Mouse (Mus musculus) neural tube, embryonic 13.5 days (tissue): Measurements from ENCODE around the gene Hexim1. TPM values are rescaled to one million over a fixed set of nuclear protein-coding genes. Genes with fewer than 3 reads are reported as not detected.
A peak's percentile ranks its signal among the peaks of the same experiment; 100 is the strongest.

Experiments
- ATAC-seq: fragments of 200-750 bp; cut with Nextera tagmentation; 2 replicates; pipeline ENCODE4 v1.8.0; 2017; ENCODE audit warnings: low read depth, mild to moderate bottlenecking, moderate TSS enrichment, moderate library complexity
- H3K27ac ChIP-seq: fragments of 300-500 bp; sonication (generic); replicated peaks from 2 replicates; pipeline ENCODE4 v1.5.1; 2015; ENCODE audit warnings: moderate library complexity, mild to moderate bottlenecking, inconsistent platforms
- H3K27me3 ChIP-seq: fragments of 300-500 bp; sonication (generic); 2 replicates; pipeline ENCODE4 v1.6.1; 2015; ENCODE audit warnings: mild to moderate bottlenecking, inconsistent platforms
- H3K36me3 ChIP-seq: fragments of 300-500 bp; sonication (generic); 2 replicates; pipeline ENCODE4 v1.6.1; 2015; ENCODE audit warnings: mild to moderate bottlenecking, inconsistent platforms
- H3K4me1 ChIP-seq: fragments of 300-500 bp; sonication (generic); replicated peaks from 2 replicates; pipeline ENCODE4 v1.6.1; 2015; ENCODE audit warnings: inconsistent platforms
- H3K4me2 ChIP-seq: fragments of 300-500 bp; sonication (generic); 2 replicates; pipeline ENCODE4 v1.6.1; 2015; ENCODE audit warnings: inconsistent platforms, mild to moderate bottlenecking, moderate library complexity
- H3K4me3 ChIP-seq: fragments of 300-500 bp; sonication (generic); 2 replicates; pipeline ENCODE4 v1.5.1; 2015; ENCODE audit warnings: mild to moderate bottlenecking, inconsistent platforms
- H3K9ac ChIP-seq: fragments of 300-500 bp; sonication (generic); 2 replicates; pipeline ENCODE4 v1.6.1; 2015; ENCODE audit warnings: moderate library complexity, mild to moderate bottlenecking, inconsistent platforms
- H3K9me3 ChIP-seq: fragments of 300-500 bp; sonication (generic); 2 replicates; pipeline ENCODE4 v1.6.1; 2016; ENCODE audit warnings: inconsistent platforms
- WGBS: fragments of 180-500 bp; shearing (Covaris S2); methylation state at CpG from one replicate; pipeline ENCODE4 v1.1.7; 2015; 5-methylcytosine and 5-hydroxymethylcytosine counted together
- polyA plus RNA-seq: library from polyadenylated mRNA; unstranded; fragments of >200 nt; fragmentation: Nextera tagmentation; extraction: Ambion mirVana; gene quantifications from 2 replicates; pipeline ENCODE4 v1.2.1, GENCODE M21; 2015

Gene Hexim1
- polyA plus RNA-seq, 1 experiment from 2014 or later, result 3.9 TPM

DNA sequence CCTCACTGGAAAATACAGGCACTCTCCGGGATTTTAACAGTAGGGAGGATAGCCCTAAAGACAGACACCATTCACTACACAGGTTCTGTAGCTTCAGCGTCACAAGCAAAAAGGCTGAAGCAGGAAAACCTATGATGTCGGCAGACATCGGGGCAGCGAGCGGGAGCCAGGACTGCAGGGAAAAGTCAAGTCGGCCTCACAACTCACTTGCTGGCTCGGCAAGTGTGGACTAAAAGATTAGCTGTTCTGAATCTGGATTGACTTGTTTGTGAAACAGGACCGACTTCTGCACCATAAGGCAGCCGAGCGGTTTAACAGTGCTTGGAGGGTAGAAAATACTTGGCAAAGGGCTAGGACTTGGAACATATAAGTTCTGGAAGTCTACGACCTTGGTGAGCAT is 3.0 kb upstream of the Hexim1 start:
- H3K4me1 ChIP-seq, result peaks cover 44% of the 10 kb centered on the region
- peaks cover 42% of the 10 kb centered on the region for H3K27me3 ChIP-seq
- no peak overlapping the region for H3K9ac ChIP-seq
- H3K36me3 ChIP-seq, result no peaks in the 10 kb centered on the region
- H3K27ac ChIP-seq, result no peak overlapping the region
- no peak for ATAC-seq
- H3K4me2 ChIP-seq, result no peak overlapping the region
- H3K9me3 ChIP-seq, result no peaks in the 10 kb centered on the region
- WGBS, result 47% methylated on average over 12 of the region's 12 CpGs
- H3K4me3 ChIP-seq, result no peak overlapping the region

DNA sequence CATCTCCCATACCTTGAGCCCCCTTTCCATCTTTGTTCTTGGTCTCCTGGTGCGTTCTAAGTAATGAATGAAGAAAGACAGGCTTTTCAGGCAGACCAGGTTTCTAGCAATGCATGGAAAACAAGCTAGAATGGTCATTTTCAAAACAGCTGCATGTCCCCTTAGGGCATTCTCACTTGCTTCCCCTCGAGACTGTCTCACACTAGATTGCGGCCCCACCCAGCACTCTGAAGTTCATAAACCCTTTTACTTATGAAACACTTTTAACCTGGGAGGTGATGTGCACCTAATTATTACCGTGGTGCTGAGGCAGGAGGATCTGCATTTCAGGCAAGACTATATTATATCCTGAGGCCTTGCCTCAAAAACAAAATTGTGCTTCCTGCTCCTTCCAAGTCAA is 2.3 kb upstream of the Hexim1 start:
- no peak overlapping the region for H3K4me3 ChIP-seq
- no peaks in the 10 kb centered on the region for H3K9me3 ChIP-seq
- no peaks in the 10 kb centered on the region for H3K36me3 ChIP-seq
- no peak overlapping the region for H3K27ac ChIP-seq
- peaks cover 42% of the 10 kb centered on the region for H3K27me3 ChIP-seq
- ATAC-seq, result no peak
- peaks cover 52% of the 10 kb centered on the region for H3K4me1 ChIP-seq
- WGBS, result 65% methylated on average over 4 of the region's 4 CpGs
- no peak overlapping the region for H3K9ac ChIP-seq
- no peak overlapping the region for H3K4me2 ChIP-seq

DNA sequence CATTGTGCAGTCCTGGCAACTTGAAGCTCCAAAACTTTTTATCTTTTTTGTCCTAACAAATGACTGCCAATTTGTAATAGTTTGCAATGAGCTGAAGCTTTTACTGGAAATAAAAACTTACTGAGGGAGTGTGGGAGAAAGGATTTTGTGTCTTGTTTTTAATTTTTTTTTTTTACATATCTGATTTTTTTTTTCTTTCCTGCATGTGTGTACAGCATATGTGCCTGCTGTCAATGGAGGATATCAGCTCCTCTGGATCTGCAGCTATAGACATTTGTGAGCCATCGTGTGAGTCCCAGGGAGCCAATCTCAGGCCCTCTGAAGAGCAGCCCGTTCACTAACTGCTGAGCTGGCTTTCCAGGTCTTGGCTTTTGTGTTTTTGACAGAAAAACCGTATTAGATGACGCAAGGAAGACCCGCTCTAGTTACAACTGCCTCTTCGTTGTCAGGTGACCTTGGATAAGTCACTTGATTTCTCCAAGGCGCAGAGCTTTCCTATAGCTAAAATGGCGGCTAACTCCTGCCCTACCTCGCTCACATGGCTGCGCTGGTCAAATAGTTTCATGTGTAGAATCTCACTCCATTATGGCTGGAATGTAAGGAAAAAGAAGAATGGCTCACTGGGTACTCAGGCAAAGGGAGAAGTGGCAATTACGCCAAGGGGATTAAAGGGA is 1.6 kb upstream of the Hexim1 start:
- peak overlapping the region; percentile 65 for H3K4me2 ChIP-seq
- peak overlapping the region; percentile 91; the same call in 1 of the 2 replicates for H3K27ac ChIP-seq
- H3K27me3 ChIP-seq, result peaks cover 42% of the 10 kb centered on the region
- no peak for ATAC-seq
- no peaks in the 10 kb centered on the region for H3K36me3 ChIP-seq
- H3K4me3 ChIP-seq, result peak overlapping the region; percentile 60
- peaks cover 56% of the 10 kb centered on the region for H3K4me1 ChIP-seq
- no peaks in the 10 kb centered on the region for H3K9me3 ChIP-seq
- WGBS, result 87% methylated on average over 11 of the region's 11 CpGs
- peak overlapping the region; percentile 90 for H3K9ac ChIP-seq

DNA sequence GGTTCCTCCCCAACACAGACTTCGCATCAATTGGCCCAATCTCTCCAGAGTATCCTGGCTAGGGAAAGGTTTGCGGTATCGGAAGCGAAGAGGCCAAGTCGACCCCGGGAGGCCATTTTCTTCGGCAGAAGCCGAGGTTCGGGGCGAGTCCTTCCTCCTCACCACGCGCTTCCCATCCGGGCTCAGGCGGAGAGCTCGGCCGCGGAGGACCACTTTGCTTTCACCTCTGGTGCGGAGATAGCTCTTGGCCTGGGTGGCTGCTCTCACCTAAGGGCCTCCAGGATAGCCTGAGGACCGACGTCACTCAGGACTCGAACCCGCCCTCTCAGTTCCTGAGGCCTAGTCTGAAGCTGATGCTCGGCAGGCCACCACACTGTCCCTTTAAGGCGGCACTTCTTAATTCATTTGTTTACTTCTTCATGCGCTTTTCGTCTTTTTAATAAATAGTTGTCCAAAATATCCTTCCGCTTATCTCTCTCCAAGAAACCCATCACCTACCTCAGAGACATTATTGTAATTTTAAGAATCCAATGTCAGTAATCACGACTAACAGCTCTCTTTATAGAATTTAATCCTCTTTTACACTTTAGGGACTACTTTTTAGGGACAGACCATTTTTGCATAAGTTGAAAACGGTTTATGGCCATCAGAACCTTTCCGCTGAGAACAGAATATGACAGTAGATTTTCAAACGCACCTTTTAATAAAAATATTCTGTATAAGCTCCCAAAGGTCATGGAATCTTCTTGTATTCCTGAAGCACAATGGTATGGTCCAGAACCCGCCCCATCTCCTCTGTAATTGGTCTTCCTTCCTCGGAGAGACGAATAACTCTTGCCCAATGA is 646 bp upstream of the Hexim1 start:
- H3K4me1 ChIP-seq, result peaks cover 56% of the 10 kb centered on the region
- ATAC-seq, result peak; percentile 84

DNA sequence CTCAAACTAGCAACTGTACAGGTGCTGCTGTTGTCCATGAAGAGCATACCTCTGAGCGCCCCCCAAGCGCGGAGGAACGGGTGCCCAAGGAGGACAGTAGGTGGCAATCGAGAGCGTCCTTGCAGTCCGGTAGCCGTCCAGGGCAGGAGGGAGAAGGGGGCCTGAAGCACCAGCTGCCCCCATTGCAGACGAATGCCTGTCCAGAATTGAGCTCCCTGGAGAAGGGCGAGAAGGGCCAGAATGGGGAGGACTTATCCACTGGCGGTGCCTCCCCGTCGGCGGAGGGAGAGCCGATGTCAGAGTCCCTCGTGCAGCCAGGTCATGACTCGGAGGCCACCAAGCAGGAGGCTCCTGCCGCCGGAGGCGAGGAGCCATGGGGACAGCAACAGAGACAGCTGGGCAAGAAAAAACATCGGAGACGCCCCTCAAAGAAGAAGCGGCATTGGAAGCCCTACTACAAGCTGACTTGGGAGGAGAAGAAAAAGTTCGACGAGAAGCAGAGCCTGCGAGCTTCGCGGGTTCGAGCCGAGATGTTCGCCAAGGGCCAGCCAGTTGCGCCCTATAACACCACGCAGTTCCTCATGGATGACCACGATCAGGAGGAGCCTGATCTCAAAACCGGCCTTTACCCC is 1.0 kb downstream of the Hexim1 start:
- H3K9me3 ChIP-seq, result no peaks in the 10 kb centered on the region
- peaks cover 21% of the 10 kb centered on the region for H3K27me3 ChIP-seq
- H3K36me3 ChIP-seq, result no peaks in the 10 kb centered on the region
- WGBS, result under 1% methylated on average over 35 of the region's 35 CpGs
- ATAC-seq, result peak; percentile 33
- H3K9ac ChIP-seq, result peak overlapping the region; percentile 81
- H3K4me3 ChIP-seq, result peak overlapping the region; percentile 60
- peaks cover 46% of the 10 kb centered on the region for H3K4me1 ChIP-seq
- peak overlapping the region; percentile 93 for H3K27ac ChIP-seq
- peak overlapping the region; percentile 94 for H3K4me2 ChIP-seq

More for the DNA sequence above, 646 bp upstream of the Hexim1 start:
- peak overlapping the region; percentile 65 for H3K4me2 ChIP-seq
- peaks cover 37% of the 10 kb centered on the region for H3K27me3 ChIP-seq
- peak overlapping the region; percentile 91 for H3K27ac ChIP-seq
- H3K9ac ChIP-seq, result peak overlapping the region; percentile 90
- H3K9me3 ChIP-seq, result no peaks in the 10 kb centered on the region
- peak overlapping the region; percentile 60 for H3K4me3 ChIP-seq
- no peaks in the 10 kb centered on the region for H3K36me3 ChIP-seq
- 1% methylated on average over 34 of the region's 34 CpGs for WGBS

DNA sequence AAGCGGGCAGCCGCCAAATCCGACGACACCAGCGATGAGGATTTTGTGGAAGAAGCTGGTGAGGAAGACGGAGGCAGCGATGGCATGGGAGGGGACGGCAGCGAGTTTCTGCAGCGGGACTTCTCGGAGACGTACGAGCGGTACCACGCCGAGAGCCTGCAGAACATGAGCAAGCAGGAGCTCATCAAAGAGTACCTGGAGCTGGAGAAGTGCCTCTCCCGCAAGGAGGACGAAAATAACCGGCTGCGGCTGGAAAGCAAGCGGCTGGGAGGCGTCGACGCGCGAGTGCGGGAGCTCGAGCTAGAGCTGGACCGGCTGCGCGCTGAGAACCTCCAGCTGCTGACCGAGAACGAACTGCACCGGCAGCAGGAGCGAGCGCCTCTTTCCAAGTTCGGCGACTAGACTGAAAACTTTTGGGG is 1.6 kb downstream of the Hexim1 start:
- peak overlapping the region; percentile 93; the same call in 1 of the 2 replicates for H3K27ac ChIP-seq
- no peaks in the 10 kb centered on the region for H3K9me3 ChIP-seq
- ATAC-seq, result no peak
- peaks cover 41% of the 10 kb centered on the region for H3K4me1 ChIP-seq
- peak overlapping the region; percentile 81 for H3K9ac ChIP-seq
- H3K4me3 ChIP-seq, result peak overlapping the region; percentile 60
- no peaks in the 10 kb centered on the region for H3K36me3 ChIP-seq
- peak overlapping the region; percentile 94 for H3K4me2 ChIP-seq
- H3K27me3 ChIP-seq, result peaks cover 15% of the 10 kb centered on the region
- under 1% methylated on average over 38 of the region's 38 CpGs for WGBS

DNA sequence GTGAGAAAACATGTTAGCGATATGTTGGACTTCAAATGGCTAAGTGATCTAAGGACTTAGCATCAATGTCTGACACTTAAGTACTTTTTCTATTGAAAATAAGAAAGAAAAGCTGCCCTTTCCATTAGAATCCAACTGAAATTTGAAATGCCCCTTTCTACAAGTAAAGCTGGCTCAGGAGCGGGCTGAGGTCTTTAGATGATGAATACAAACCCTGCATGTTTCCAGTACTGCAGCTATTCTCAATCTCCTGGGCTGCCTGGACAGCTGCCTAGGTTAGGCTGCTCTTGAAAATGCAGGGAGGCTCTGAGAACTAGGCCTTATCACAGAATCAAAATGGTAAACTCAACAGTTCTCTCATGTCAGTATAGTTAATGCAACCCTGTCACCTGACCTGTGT is 2.8 kb downstream of the Hexim1 start:
- Histone ChIP-seq H3K9me3 (no peaks in the 10 kb centered on the region), H3K4me2 (peak overlapping the region; percentile 94), H3K27ac (no peak overlapping the region), H3K36me3 (no peaks in the 10 kb centered on the region), H3K27me3 (peaks cover 3% of the 10 kb centered on the region), H3K4me3 (peak overlapping the region; percentile 60), H3K9ac (peak overlapping the region; percentile 81; the same call in 1 of the 2 replicates), H3K4me1 (peaks cover 34% of the 10 kb centered on the region)
- WGBS, result 93% methylated on average over 2 of the region's 2 CpGs
- no peak for ATAC-seq

DNA sequence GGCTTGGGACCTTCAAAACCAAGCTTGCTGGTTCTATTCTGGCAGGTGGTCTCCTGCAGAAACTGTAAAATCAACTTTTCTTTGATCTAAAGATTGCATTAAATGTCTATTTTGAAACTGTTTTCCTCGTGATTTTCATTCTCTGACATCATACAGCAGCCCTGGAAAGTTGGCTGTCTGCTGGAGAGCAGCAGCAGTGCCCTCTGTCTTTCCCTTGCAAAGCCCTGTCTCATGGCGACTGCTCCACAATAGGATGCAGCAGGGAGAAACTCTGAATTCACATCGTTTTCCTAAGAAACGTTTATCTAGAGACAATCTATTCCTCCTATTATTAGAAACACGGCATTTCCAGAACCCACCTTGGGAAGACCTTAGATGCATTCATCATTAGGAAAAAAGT is 3.6 kb downstream of the Hexim1 start:
- Histone ChIP-seq H3K36me3 (no peaks in the 10 kb centered on the region), H3K4me3 (no peak overlapping the region), H3K9ac (no peak overlapping the region), H3K4me2 (no peak overlapping the region), H3K4me1 (peaks cover 28% of the 10 kb centered on the region), H3K9me3 (no peaks in the 10 kb centered on the region), H3K27me3 (no peaks in the 10 kb centered on the region), H3K27ac (no peak overlapping the region)
- ATAC-seq, result no peak
- WGBS, result 60% methylated on average over 5 of the region's 5 CpGs

DNA sequence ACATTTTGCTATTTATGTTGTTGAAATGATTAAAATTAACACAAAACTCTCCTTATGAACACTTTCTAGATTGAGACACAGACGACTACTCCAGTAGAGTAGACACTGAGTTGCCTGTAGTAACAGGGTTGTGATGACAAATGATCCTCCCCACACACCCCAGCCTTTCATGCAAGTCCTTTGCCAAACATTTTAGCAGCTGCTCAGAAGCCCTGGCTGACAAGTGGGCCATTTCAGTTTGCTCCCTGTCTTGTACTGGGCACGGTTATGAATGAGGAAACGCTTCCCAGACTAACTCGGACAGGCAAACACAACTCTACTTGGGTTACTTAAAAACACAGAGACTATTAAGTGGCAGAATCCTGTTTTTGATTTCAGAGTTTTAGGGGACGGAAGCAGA is 4.3 kb downstream of the Hexim1 start:
- Histone ChIP-seq H3K4me1 (peaks cover 24% of the 10 kb centered on the region), H3K4me3 (no peak overlapping the region), H3K9ac (no peak overlapping the region), H3K9me3 (no peaks in the 10 kb centered on the region), H3K4me2 (no peak overlapping the region), H3K27me3 (no peaks in the 10 kb centered on the region), H3K36me3 (no peaks in the 10 kb centered on the region), H3K27ac (no peak overlapping the region)
- no peak for ATAC-seq
- 76% methylated on average over 5 of the region's 5 CpGs for WGBS

DNA sequence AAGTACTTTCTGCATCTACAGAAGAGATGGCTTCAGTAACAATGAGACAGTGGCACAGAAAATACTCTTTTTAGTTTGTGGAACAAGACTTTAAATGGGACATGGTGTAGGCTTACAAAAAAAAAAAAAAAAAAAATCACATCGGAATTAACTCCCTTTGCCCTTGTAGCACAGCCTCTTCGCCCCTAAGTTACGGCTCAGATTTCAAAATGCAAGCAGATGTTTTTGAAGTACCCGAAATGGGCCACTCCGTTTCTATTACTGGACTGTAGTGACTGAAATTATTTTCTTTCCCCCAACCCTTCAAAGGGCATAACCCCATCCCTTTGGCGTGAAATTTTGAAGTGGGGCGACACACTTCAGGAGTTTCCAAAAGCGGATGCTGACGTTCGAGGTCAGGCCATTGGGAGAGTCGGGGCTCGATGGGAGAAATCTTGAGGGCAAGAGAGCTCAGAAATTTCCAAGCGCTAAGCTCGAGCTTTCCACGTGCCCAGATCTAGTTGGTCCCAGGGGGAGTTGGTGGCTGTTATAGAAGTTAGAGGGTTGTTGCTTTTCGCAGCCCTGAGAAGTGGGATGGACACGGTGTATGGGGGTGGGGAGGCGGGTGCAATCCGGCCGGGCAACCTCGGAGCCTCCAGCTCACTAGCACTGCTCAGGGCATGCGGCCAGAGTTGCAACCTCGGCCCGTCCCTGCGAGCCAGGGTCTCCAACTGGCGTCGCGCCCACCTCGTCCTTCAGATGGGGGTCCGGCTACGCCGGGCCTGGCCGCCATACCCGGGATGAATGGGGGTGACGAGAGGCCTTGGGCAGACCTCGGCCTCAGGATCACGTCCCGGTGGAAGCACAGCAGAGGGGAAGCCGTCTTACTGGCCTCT is 15.9 kb downstream of the Hexim1 start, which contains the start of gene Hexim2:
Hexim2 (plus strand) TSS at position 729 of the 875 bp plus-strand sequence.
- Histone ChIP-seq H3K9ac (peak within 1 kb of the TSS; percentile 100), H3K27ac (peak within 1 kb of the TSS; percentile 99), H3K36me3 (no peaks in the 10 kb centered on the region), H3K4me1 (peaks cover 55% of the 10 kb centered on the region), H3K9me3 (no peaks in the 10 kb centered on the region), H3K27me3 (no peaks in the 10 kb centered on the region), H3K4me2 (peak within 1 kb of the TSS; percentile 89), H3K4me3 (peak within 1 kb of the TSS; percentile 93)
- under 1% methylated on average over 39 of the region's 39 CpGs for WGBS
- ATAC-seq, result peak; percentile 70
